Mouse (Mus musculus) limb, embryonic 13.5 days (tissue): ENCODE results near the gene Dnajb14. TPM values are rescaled to one million over a fixed set of nuclear protein-coding genes. Genes with fewer than 3 reads are reported as not detected.
A peak's percentile ranks its signal among the peaks of the same experiment; 100 is the strongest.

ENCODE experiments used
- ATAC-seq: fragments of 200-750 bp; cut with Nextera tagmentation; 2 replicates; pipeline ENCODE4 v1.8.0; 2017; ENCODE audit warnings: low read depth, moderate number of reproducible peaks, moderate TSS enrichment; ENCODE audit not compliant: low FRiP score
- H3K27ac ChIP-seq: fragments of 300-500 bp; sonication (generic); 2 replicates; pipeline ENCODE4 v1.5.1; 2015; ENCODE audit warnings: inconsistent platforms, mild to moderate bottlenecking, moderate library complexity
- H3K27me3 ChIP-seq: fragments of 300-500 bp; sonication (generic); 2 replicates; pipeline ENCODE4 v1.6.1; 2015; ENCODE audit warnings: mild to moderate bottlenecking, inconsistent platforms
- H3K36me3 ChIP-seq: fragments of 300-500 bp; sonication (generic); 2 replicates; pipeline ENCODE4 v1.6.1; 2015; ENCODE audit warnings: inconsistent platforms, mild to moderate bottlenecking, moderate library complexity
- H3K4me1 ChIP-seq: fragments of 300-500 bp; sonication (generic); 2 replicates; pipeline ENCODE4 v1.6.1; 2015; ENCODE audit warnings: inconsistent platforms
- H3K4me2 ChIP-seq: fragments of 300-500 bp; sonication (generic); replicated peaks from 2 replicates; pipeline ENCODE4 v1.6.1; 2015; ENCODE audit warnings: inconsistent platforms, mild to moderate bottlenecking, moderate library complexity
- H3K4me3 ChIP-seq: fragments of 300-500 bp; sonication (generic); 2 replicates; pipeline ENCODE4 v1.5.1; 2015; ENCODE audit warnings: moderate library complexity, mild to moderate bottlenecking, inconsistent platforms
- H3K9ac ChIP-seq: fragments of 300-500 bp; sonication (generic); 2 replicates; pipeline ENCODE4 v1.6.1; 2015; ENCODE audit warnings: mild to moderate bottlenecking, inconsistent platforms
- H3K9me3 ChIP-seq: fragments of 300-500 bp; sonication (generic); 2 replicates; pipeline ENCODE4 v1.6.1; 2016; ENCODE audit warnings: inconsistent platforms
- WGBS: fragments of 180-500 bp; shearing (Covaris S2); methylation state at CpG from one replicate; pipeline ENCODE4 v1.1.7; 2015; 5-methylcytosine and 5-hydroxymethylcytosine counted together
- polyA plus RNA-seq: library from polyadenylated mRNA; unstranded; fragments of >200 nt; fragmentation: Nextera tagmentation; extraction: Ambion mirVana; gene quantifications from 2 replicates; pipeline ENCODE4 v1.2.1, GENCODE M21; 2015

The Dnajb14 gene
- polyA plus RNA-seq: 11.3 and 11.5 TPM in 2 replicates

DNA sequence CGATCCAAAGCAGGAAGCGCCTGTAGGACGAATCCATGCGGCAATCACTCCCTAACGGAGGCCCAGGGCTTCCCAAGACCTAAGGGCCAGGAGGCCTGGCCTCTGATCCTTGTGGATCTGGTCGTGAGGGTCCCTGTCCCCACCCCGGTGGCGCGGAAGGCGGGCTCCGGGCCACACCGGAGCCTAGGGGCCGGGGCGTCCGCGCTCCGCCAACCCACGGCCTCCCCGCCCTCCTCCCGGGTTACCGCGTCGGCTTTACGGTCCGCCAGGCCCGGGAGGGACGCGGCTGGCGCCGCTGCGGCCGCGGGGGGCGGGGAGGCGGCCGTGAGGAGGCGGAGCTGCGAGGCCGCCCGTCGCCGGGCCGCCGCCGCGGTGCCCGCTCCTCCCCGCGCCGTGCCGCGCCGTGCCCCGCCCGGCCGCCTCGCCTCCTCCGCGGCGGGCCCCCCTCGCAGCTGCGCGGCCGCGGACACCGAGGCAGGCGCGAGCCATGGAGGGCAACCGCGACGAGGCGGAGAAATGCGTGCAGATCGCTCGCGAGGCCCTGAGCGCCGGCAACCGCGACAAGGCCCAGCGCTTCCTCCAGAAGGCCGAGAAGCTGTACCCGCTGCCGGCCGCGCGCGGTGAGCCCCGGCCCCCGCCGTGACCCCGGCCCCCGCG is at the start of gene Dnajb14:
Gene Dnajb14, plus strand, starts transcription at position 239 of the 657 bp plus-strand sequence.
- H3K4me1 ChIP-seq: peaks cover 25% of the 10 kb centered on the region
- H3K27ac ChIP-seq: peak within 1 kb of the TSS; percentile 97
- peak within 1 kb of the TSS; percentile 87 for H3K4me3 ChIP-seq
- H3K27me3 ChIP-seq: no peaks in the 10 kb centered on the region
- 1% methylated on average over 65 of the region's 94 CpGs for WGBS
- no peaks in the 10 kb centered on the region for H3K9me3 ChIP-seq
- ATAC-seq: peak; percentile 18
- H3K36me3 ChIP-seq: peaks cover 3% of the 10 kb centered on the region; the same call in 1 of the 2 replicates
- peak within 1 kb of the TSS; percentile 72 for H3K4me2 ChIP-seq
- peak within 1 kb of the TSS; percentile 97 for H3K9ac ChIP-seq

DNA sequence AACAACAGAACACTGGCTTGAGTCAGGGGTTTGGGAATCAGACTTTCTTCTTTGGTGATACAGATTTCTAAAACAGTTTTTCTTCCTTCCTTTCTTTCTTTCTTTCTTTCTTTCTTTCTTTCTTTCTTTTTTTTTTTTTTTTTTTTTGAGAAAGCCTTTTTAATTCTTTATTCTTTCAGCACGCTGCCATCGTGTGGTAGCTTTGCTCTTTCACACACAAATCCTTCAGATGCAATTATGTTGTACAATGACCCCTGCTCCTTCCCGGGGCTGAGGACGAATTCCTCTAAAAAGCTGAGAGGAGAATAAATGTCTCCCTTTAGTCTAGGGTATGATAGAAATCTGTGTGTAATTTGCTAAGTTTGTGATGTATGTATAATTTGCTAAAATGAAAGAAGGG is 48.8 kb upstream of the Dnajb14 start:
- 0 out of 2 replicates have a peak, but pooled peaks cover 3% of the 10 kb centered on the region for H3K4me1 ChIP-seq
- 28% methylated on average over 4 of the region's 4 CpGs for WGBS
- H3K27me3 ChIP-seq: no peaks in the 10 kb centered on the region
- no peaks in the 10 kb centered on the region for H3K36me3 ChIP-seq
- no peaks in the 10 kb centered on the region for H3K9me3 ChIP-seq
- no peak overlapping the region for H3K4me3 ChIP-seq
- H3K27ac ChIP-seq: no peak overlapping the region
- ATAC-seq: no peak
- H3K9ac ChIP-seq: no peak overlapping the region
- no peak overlapping the region for H3K4me2 ChIP-seq

GRCm38 (mm10) chr3:137820688-137821467 is 46.6 kb upstream of the Dnajb14 start:
- no peak overlapping the region for H3K4me3 ChIP-seq
- no peaks in the 10 kb centered on the region for H3K9me3 ChIP-seq
- no peak overlapping the region for H3K9ac ChIP-seq
- no peaks in the 10 kb centered on the region for H3K36me3 ChIP-seq
- H3K4me2 ChIP-seq: no peak overlapping the region
- ATAC-seq: no peak
- 0 out of 2 replicates have a peak, but pooled peaks cover 3% of the 10 kb centered on the region for H3K4me1 ChIP-seq
- WGBS: 79% methylated on average over 6 of the region's 6 CpGs
- H3K27me3 ChIP-seq: no peaks in the 10 kb centered on the region
- no peak overlapping the region for H3K27ac ChIP-seq

- no peaks in the 10 kb centered on the region for H3K36me3 ChIP-seq
- peaks cover 13% of the 10 kb centered on the region; the same call in 1 of the 2 replicates for H3K4me1 ChIP-seq
- no peaks in the 10 kb centered on the region for H3K9me3 ChIP-seq
- no peak overlapping the region for H3K9ac ChIP-seq
- H3K27me3 ChIP-seq: no peaks in the 10 kb centered on the region
- ATAC-seq: no peak
- WGBS: 96% methylated on average over 3 of the region's 3 CpGs
- H3K4me3 ChIP-seq: no peak overlapping the region
- no peak overlapping the region for H3K4me2 ChIP-seq
- H3K27ac ChIP-seq: no peak overlapping the region
These were observed 44.2 kb upstream of the Dnajb14 start for GRCm38 (mm10) chr3:137823317-137823716.

GRCm38 (mm10) chr3:137827678-137828077 is 39.8 kb upstream of the Dnajb14 start:
- Histone ChIP-seq H3K4me2 (peak overlapping the region; percentile 28; the same call in 1 of the 2 replicates), H3K27me3 (no peaks in the 10 kb centered on the region), H3K36me3 (no peaks in the 10 kb centered on the region), H3K4me1 (peaks cover 10% of the 10 kb centered on the region; the same call in 1 of the 2 replicates), H3K9ac (no peak overlapping the region), H3K27ac (no peak overlapping the region), H3K9me3 (no peaks in the 10 kb centered on the region), H3K4me3 (no peak overlapping the region)
- WGBS: 18% methylated on average over 11 of the region's 11 CpGs
- ATAC-seq: peak; percentile 40; the same call in 1 of the 2 replicates

- H3K27ac ChIP-seq: no peak overlapping the region
- H3K36me3 ChIP-seq: no peaks in the 10 kb centered on the region
- no peaks in the 10 kb centered on the region for H3K27me3 ChIP-seq
- H3K4me2 ChIP-seq: no peak overlapping the region
- no peak overlapping the region for H3K9ac ChIP-seq
- peaks cover 10% of the 10 kb centered on the region; the same call in 1 of the 2 replicates for H3K4me1 ChIP-seq
- ATAC-seq: no peak
- 88% methylated on average over 2 of the region's 2 CpGs for WGBS
- no peaks in the 10 kb centered on the region for H3K9me3 ChIP-seq
- no peak overlapping the region for H3K4me3 ChIP-seq
These were observed 36.3 kb upstream of the Dnajb14 start for GRCm38 (mm10) chr3:137831156-137831555.

GRCm38 (mm10) chr3:137833128-137833527 is 34.3 kb upstream of the Dnajb14 start:
- H3K4me2 ChIP-seq: no peak overlapping the region
- H3K9ac ChIP-seq: no peak overlapping the region
- no peak overlapping the region for H3K27ac ChIP-seq
- peaks cover under 1% of the 10 kb centered on the region; the same call in 1 of the 2 replicates for H3K4me1 ChIP-seq
- no peaks in the 10 kb centered on the region for H3K9me3 ChIP-seq
- ATAC-seq: no peak
- no peaks in the 10 kb centered on the region for H3K36me3 ChIP-seq
- H3K4me3 ChIP-seq: no peak overlapping the region
- H3K27me3 ChIP-seq: no peaks in the 10 kb centered on the region

GRCm38 (mm10) chr3:137833698-137834097 is 33.8 kb upstream of the Dnajb14 start:
- ATAC-seq: no peak
- H3K36me3 ChIP-seq: no peaks in the 10 kb centered on the region
- no peaks in the 10 kb centered on the region for H3K4me1 ChIP-seq
- no peak overlapping the region for H3K27ac ChIP-seq
- no peak overlapping the region for H3K4me2 ChIP-seq
- no peak overlapping the region for H3K9ac ChIP-seq
- 86% methylated on average over 4 of the region's 4 CpGs for WGBS
- no peak overlapping the region for H3K4me3 ChIP-seq
- H3K9me3 ChIP-seq: no peaks in the 10 kb centered on the region
- no peaks in the 10 kb centered on the region for H3K27me3 ChIP-seq

DNA sequence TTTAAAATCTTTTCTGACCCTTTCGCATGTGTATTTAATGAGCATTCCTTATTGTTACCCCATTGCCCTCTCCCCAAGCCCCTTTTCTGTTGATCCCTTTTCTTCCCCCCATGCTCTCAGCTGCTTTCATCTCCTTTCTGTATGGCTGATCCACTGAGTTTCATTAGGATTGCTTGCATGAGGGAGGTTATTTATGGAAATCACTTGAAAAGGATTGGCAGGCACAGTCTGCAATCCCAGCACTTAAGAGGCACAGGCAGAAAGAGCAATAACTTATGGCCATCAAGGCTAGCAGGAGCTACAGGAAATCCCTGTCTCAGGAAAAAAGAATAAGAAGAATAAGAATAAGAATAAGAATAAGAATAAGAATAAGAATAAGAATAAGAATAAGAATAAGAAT is 30.9 kb upstream of the Dnajb14 start:
- no peak overlapping the region for H3K27ac ChIP-seq
- H3K4me2 ChIP-seq: no peak overlapping the region
- H3K4me3 ChIP-seq: no peak overlapping the region
- 39% methylated on average over 1 of the region's 1 CpGs for WGBS
- no peaks in the 10 kb centered on the region for H3K27me3 ChIP-seq
- ATAC-seq: no peak
- no peaks in the 10 kb centered on the region for H3K4me1 ChIP-seq
- H3K9me3 ChIP-seq: no peaks in the 10 kb centered on the region
- H3K36me3 ChIP-seq: no peaks in the 10 kb centered on the region
- H3K9ac ChIP-seq: no peak overlapping the region

- Histone ChIP-seq H3K27ac (no peak overlapping the region), H3K4me3 (no peak overlapping the region), H3K4me1 (no peaks in the 10 kb centered on the region), H3K9ac (no peak overlapping the region), H3K9me3 (no peaks in the 10 kb centered on the region), H3K4me2 (no peak overlapping the region), H3K27me3 (no peaks in the 10 kb centered on the region), H3K36me3 (no peaks in the 10 kb centered on the region)
- no peak for ATAC-seq
These were observed 29.3 kb upstream of the Dnajb14 start for GRCm38 (mm10) chr3:137838160-137838559.

- Histone ChIP-seq H3K4me3 (no peak overlapping the region), H3K27ac (no peak overlapping the region), H3K9ac (no peak overlapping the region), H3K36me3 (no peaks in the 10 kb centered on the region), H3K4me2 (no peak overlapping the region), H3K9me3 (no peaks in the 10 kb centered on the region), H3K4me1 (no peaks in the 10 kb centered on the region), H3K27me3 (no peaks in the 10 kb centered on the region)
- no peak for ATAC-seq
- WGBS: 83% methylated on average over 1 of the region's 1 CpGs
These were observed 24.5 kb upstream of the Dnajb14 start for GRCm38 (mm10) chr3:137842944-137843343.

DNA sequence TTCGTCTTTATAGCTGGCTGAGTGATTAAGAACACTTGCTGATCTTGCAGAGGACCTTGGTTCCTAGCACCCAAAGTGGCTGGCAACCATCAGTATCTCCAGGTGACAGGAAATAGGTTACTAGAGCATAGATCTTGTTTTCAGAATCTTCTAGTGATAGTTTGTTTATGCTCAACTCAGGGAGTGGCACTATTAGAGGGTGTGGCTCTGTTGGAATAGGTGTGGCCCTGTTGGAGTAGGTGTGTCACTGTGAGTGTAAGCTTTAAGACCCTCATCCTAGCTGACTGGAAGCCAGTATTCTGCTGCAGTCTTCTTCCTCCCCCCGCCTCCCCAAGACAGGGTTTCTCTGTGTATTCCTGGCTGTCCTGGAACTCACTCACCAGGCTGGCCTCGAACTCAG is 23.2 kb upstream of the Dnajb14 start:
- H3K9me3 ChIP-seq: no peaks in the 10 kb centered on the region
- no peaks in the 10 kb centered on the region for H3K27me3 ChIP-seq
- H3K9ac ChIP-seq: no peak overlapping the region
- no peak for ATAC-seq
- no peak overlapping the region for H3K4me2 ChIP-seq
- H3K27ac ChIP-seq: no peak overlapping the region
- 82% methylated on average over 3 of the region's 3 CpGs for WGBS
- H3K4me3 ChIP-seq: no peak overlapping the region
- no peaks in the 10 kb centered on the region for H3K36me3 ChIP-seq
- no peaks in the 10 kb centered on the region for H3K4me1 ChIP-seq
